Mouse (Mus musculus) cerebellum, postnatal 4 days (tissue): ENCODE measurements at regions not wholly inside any gene's neighbourhood (a gene's known extent, or its start where the extent isn't known, plus 50 kb on each side); places are given as distances from the start of the nearest gene placed in this dataset.

Experiments used
- DNase-seq, 2 experiments: peaks; one replicate each; pipeline ENCODE4 v3.0.0; 2022; ENCODE audit warnings: low spot score in 2 of 2, mixed read lengths in 1 of 2

GRCm38 (mm10) chr13:37617015-37617414 is 161.2 kb upstream of the Rreb1 start:
- DNase-seq, result no peak

DNA sequence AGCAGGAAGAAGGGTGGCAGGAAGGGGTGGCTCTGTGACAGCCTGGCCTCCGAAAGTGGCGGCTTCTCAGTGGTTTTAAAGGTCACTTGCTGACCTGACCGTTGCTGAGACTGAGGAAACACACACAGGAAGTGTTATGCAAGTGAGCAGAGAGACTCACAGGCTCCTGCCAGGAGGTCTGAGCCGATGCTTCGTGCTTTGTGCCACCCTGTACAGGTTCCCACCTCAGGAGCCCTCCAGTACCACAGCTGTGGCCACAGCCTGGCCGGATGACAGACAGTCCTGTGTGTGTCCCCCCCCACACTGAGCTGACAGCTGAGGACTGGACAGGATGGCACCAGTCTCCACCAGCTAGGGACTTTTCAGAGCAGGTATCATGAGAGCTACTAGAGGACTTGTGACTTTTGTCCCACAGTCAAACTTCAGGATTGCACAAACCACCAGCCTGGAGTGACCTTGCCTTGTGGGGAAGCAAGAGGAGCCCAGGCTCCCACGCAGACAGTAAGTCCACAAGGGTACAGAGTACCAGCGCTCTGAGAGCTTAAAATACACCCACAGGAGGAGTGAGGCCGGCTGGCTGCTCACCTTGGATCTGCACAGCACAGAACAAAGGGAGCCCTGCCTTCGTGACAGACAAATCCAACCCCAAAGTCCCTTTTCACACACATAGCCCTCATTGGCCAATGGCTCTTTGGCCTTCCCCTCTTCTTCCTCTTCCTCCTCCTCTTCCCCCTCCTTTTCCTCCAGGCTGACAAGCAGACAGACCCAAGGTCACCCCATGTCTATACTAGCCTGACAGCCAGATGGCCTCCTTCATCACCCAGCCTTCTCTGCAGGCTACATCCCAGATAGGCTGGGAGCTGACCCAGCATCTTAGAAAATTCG is 158.1 kb upstream of the Rreb1 start:
- DNase-seq, result no peak

- DNase-seq, result no peak
Observed at GRCm38 (mm10) chr13:37621319-37622050, 156.7 kb upstream of the Rreb1 start.

- no peak for DNase-seq
Observed at GRCm38 (mm10) chr13:37622366-37623088, 155.7 kb upstream of the Rreb1 start.

DNA sequence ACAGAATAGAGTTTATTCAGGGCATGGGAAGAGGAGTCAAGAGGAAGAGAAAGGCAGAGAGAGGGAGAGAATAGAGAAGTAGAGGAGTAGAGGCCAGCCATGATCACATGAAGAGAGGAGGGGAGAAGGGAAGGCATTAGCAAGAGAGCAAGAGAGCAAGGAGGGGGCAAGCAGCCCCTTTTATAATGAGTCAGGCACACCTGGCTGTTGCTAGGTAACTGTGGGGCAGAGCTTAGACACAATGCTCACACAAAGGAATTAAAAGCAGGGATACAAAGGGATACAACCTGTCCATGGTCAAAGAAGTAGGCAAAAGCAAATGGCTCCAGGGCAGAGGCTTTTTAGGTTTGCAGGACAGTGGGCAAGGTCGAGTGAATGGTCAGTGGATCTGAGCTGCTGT is 153.5 kb upstream of the Rreb1 start:
- DNase-seq, result no peak

DNA sequence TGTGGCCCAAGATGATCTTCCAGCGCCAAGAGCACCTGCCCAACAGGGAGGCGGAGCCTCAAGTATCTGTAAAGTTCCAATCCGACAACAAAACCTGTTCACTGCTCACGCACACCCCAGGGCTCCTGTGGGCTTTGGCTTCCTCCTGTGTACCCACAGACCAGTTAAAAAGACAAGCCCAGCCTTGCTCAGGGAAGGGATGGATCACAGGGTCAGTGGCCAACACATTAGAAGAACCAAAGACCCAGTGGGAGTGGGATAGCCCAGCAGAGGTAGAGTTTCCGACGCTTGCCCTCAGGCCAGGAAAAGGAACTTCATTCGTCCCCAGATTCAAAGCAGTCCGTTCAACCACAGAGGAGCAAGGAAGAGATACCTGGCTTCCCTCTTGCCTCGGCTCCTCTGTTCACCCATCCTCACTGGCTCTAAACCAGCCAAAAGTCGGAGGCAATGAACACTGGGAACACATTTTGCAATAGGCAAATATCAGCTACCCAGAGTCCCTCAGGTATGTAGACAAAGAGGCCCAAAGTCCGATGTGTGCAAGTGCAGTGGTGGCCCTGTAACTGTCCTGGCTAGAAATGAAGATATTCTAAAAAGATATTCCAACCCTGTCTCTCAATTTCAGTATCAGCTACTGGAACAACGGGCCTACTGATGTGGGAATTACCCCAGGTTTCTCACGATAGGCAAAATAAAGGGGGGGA is 152.5 kb upstream of the Rreb1 start:
- no peak for DNase-seq

DNA sequence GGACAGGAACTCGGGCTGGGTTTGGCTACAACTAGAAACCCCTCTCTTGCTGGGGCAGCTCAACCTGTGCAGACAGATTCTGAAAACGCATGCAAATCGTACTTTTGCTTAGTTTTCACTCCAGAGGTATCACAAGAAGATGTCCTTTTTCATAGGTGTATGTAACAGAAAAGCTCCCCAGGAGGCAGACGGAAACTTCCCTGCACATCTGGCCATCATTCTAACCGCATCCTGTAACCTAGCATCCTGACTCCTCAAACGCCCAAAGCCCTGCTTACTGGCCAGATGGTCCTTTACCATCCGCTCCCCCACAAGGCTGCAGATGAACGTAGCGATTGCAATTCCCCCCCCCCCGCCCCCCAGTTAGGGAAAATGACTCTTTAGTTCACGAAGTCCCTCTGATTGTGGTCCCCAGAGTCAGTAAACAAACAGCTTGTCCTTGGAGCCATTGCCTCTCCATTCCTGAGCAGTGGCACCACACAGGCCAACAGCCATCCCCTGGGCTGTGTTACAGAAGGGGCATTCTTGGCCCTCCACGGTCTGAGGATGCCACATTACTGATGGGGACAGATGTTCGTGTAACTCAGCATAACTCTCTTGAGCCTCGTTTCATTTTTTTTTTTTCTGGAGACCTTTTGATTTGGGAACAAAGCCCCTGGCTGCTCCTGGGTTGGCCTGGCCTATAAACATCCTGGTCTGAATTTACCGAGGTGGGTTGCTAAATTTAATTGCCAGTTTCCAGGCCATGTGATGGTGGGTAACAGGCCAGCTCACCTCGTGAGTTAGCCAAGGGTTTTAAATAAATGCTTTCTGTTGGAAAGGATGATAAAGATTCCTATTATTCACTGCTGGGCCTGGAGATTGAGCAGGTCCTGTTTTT is 149.6 kb upstream of the Rreb1 start:
- no peak for DNase-seq

DNA sequence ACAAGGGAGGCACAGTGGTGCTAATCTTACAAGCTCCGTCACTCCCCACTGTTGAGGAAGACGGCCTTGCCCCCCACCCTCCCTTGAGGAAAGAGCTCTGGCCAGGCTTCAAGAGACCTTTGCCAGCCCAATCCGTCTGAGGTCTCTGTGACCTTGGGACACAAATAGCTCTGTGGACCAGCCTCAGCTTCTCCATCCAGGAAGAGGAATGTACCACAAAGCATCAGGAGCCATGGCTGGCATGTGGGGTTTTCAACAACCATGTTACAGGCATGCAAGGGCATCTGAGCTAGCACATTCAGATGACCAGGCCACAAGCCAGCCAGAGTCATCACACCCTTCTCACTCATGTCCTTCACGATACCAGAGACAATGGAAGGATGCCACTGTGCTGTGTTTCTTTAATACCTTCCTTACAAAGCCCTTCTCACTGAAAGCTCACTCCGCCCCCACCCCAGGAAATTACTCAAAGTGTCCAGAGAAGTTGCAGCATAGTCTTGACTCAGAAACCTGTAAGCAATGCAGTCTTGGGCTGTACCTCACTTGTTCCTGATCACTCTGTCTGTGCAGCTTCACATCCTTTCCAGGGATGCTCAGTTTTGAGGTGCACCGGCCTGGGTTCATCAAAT is 148.8 kb upstream of the Rreb1 start:
- DNase-seq, result no peak

GRCm38 (mm10) chr13:37632835-37633440 is 145.3 kb upstream of the Rreb1 start:
- DNase-seq, result no peak

DNA sequence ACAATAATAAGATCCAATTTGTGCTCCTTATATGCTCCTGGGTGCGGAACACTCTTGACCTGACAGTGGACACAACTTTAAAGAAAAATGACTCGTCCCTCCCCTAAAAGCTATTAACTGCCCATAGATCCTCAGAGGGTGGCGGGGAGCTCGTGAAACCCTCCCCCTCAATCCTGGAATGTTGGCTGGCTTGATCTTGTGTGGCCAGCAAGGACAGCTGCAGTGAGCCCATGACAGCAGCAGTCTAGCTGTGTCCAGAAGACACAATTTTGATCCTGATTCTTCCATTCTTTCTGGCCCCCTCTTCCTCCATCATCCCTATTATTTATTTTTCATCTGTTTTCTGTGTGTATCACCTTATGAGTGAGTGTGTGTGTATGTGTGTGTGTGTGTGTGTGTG is 141.8 kb upstream of the Rreb1 start:
- DNase-seq, result no peak

GRCm38 (mm10) chr13:37637151-37637550 is 141.0 kb upstream of the Rreb1 start:
- DNase-seq, result no peak

DNA sequence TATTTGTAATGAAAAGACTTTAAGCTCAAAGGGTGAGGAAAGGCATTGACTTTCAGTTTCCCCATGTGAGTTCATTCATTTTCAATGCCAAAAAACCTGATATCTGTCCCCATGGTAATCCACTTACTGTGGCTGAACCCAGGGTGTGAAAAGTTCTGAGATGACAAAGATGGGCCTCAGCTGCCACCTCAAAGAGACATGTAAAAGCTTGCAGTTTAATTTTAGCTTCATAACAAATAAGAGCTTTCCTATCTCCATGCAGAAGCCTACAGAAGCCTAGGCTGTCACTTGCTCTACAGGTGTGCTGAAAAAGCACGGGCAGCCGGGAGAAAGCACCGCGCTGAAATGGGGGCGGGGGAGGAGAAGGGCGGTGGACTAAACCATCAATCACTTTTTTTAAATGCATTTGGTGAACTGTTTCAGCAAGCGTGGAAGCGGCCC is 140.1 kb upstream of the Rreb1 start:
- DNase-seq, result no peak

DNA sequence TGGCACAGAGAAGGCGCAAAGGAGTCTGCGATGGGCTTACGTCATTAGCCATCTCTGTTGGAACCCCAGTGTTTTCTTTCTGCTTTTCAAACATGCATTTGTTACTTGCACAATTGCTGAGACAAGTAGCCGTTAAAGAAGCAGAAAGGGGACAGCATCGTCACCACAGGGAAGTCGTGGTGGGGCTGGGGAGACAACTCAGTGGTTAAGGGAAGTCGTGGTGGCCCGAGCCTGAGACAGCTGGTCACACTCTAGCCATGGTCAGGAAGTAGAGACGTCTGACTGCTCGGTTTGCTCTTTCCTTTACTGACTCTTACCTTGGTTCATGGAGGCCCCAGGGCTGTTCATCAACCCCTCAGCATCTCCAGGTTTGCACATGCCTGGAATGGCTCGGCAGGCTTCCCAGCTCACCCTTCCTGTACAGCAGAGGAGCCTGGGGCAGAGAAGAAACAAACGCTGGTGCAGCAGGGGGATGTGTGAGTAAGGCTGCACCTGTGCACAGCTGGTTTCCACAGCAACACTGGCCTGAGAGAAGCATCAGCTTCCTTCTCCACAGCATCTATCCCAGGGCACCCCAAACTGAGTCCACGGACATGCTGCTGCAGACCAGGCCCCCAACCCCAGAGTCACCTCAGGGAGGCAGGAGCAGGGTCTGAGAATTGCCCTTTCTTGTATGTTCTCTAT is 135.6 kb upstream of the Rreb1 start:
- no peak for DNase-seq

- no peak for DNase-seq
Observed at GRCm38 (mm10) chr13:37644751-37645181, 133.4 kb upstream of the Rreb1 start.

- DNase-seq, result no peak
Observed at GRCm38 (mm10) chr13:37649467-37650080, 128.6 kb upstream of the Rreb1 start.

- no peak for DNase-seq
Observed at GRCm38 (mm10) chr13:37651221-37651946, 126.8 kb upstream of the Rreb1 start.

GRCm38 (mm10) chr13:37654651-37655050 is 123.5 kb upstream of the Rreb1 start:
- DNase-seq, result no peak

DNA sequence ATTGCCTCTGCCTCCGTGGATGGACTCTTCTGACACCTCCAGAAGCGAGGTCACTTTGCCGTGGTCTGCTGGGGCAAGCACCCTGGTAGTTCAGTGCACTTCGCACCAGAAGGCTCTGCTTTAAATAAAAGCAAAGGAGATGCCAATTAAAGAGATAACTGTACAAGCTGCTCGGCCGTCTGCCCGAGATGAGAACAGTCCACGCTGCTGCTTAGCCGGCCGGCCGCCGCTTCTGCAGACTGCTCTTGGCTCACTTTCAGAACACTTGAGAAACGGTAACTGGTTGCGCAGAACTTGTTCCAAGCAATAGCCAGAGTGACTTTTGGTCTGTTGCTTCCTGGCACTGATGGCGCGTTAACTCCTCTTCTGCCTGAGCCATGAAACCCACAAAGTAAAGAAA is 121.0 kb upstream of the Rreb1 start:
- DNase-seq, result peak in 1 of 2 experiments; percentile 17
